In the genomic region with DNA sequence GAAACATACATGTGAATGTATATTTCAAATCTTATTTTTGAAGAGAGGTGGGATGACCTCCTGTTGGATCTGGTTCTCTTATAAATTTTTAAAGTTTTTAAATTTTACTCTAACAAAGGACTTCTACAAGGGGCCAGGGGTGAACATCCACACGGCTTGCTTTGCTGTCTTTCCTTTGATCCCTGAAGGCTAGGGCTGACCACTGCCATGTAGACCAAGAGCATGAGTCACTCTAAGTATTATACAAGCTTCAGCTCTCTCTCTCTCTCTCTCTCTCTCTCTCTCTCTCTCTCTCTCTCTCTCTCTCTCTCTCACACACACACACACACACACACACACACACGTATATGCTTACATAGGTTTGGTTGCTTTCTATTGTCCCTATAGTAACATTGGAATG, we compare ENCODE assay signal across 31 mouse cellular contexts. TPM values are rescaled to one million over a fixed set of nuclear protein-coding genes. Genes with fewer than 3 reads are reported as not detected.
DNase-seq lines count a peak whose midpoint lies in the region; ATAC-seq and TF ChIP-seq lines count a peak whose summit lies in the region.
"Had no signal": no experiment of that assay in that cellular context is flagged by ENCODE, and none has a peak within 500 bp of the region (broad histone marks: within the 10 kb centered on the region; RNA-seq: fewer than 3 reads in every experiment).

No protein-coding gene starts in this region.

- 75% methylated on average over 2 of the region's 2 CpGs for WGBS in intestine, postnatal 0 days

- no peak for TF ChIP-seq CTCF in bone marrow macrophage, adult 2 months (IDR thresholded peaks at IDR 0.05; ENCODE audit: low read depth, low read length)
- TF ChIP-seq CTCF in layer of hippocampus, adult 2 months (conservative IDR thresholded peaks at IDR 0.05) = no peak
- no peak for TF ChIP-seq CTCF in intestine, postnatal 0 days (IDR thresholded peaks at IDR 0.05; ENCODE audit: low read depth)

- H3K4me1 ChIP-seq in bone marrow macrophage, adult 2 months (ENCODE audit: control insufficient read depth, insufficient read depth, low read length) = peaks cover 66% of the 10 kb centered on the region
- H3K4me1 ChIP-seq in intestine, postnatal 0 days (replicated peaks; ENCODE audit: control insufficient read depth, insufficient read depth, low read length) = 0 out of 2 replicates have a peak, but pooled peaks cover 3% of the 10 kb centered on the region
- H3K4me1 ChIP-seq: embryonic facial prominence, embryonic 15.5 days; forebrain, embryonic 12.5 days had no signal

- DNase-seq in heart, adult 11 months = peak; percentile 42
- no peak for DNase-seq in heart, adult 18-20 months
- peak; percentile 71 for DNase-seq in 416B (ENCODE audit: low read depth)
- DNase-seq in layer of hippocampus, adult 2 months (ENCODE audit: low spot score in 2 of 2) = no peak
- DNase-seq in thymus, postnatal 4 days = no peak
- DNase-seq: adrenal gland, adult 2 months; adrenal gland, postnatal 10 days; adrenal gland, postnatal 25 days; cerebellum, adult 11 months; cerebellum, adult 18-20 months; cerebellum, adult 8-10 months; cerebellum, adult 9-11 months; cerebellum, postnatal 14 days; cerebellum, postnatal 36 days; embryo, embryonic 11 days had no signal

- H3K4me2 ChIP-seq in intestine, postnatal 0 days (replicated peaks; ENCODE audit: low read depth) = no peak overlapping the region
- H3K4me2 ChIP-seq: embryonic facial prominence, embryonic 13.5 days; embryonic facial prominence, embryonic 15.5 days; forebrain, embryonic 12.5 days had no signal

- no peak for TF ChIP-seq POLR2A in bone marrow macrophage, adult 2 months (IDR thresholded peaks at IDR 0.05; ENCODE audit: borderline replicate concordance, low read depth, low read length)

- H3K4me3 ChIP-seq in bone marrow macrophage, adult 2 months (ENCODE audit: insufficient read depth, low read length) = no peak overlapping the region
- no peak overlapping the region for H3K4me3 ChIP-seq in layer of hippocampus, adult 2 months
- H3K4me3 ChIP-seq in intestine, postnatal 0 days (ENCODE audit: low read depth, low read length) = no peak overlapping the region
- H3K4me3 ChIP-seq: embryonic facial prominence, embryonic 13.5 days; embryonic facial prominence, embryonic 15.5 days; erythroblast, embryonic 14.5 days; forebrain, embryonic 10.5 days; forebrain, embryonic 12.5 days had no signal

- no peaks in the 10 kb centered on the region for H3K9me3 ChIP-seq in intestine, postnatal 0 days (ENCODE audit: control insufficient read depth)
- H3K9me3 ChIP-seq: embryonic facial prominence, embryonic 13.5 days; embryonic facial prominence, embryonic 15.5 days; forebrain, embryonic 12.5 days had no signal

- H3K27me3 ChIP-seq in intestine, postnatal 0 days (replicated peaks; ENCODE audit: control insufficient read depth, insufficient read depth, low read length) = no peaks in the 10 kb centered on the region
- H3K27me3 ChIP-seq: embryonic facial prominence, embryonic 13.5 days; embryonic facial prominence, embryonic 15.5 days; forebrain, embryonic 12.5 days had no signal

- no peak overlapping the region for H3K9ac ChIP-seq in intestine, postnatal 0 days (ENCODE audit: low read depth, low read length)
- H3K9ac ChIP-seq: embryonic facial prominence, embryonic 13.5 days; embryonic facial prominence, embryonic 15.5 days; forebrain, embryonic 12.5 days had no signal

- peak overlapping the region; percentile 52 for H3K27ac ChIP-seq in bone marrow macrophage, adult 2 months (ENCODE audit: insufficient read depth, low read depth, low read length)
- H3K27ac ChIP-seq in layer of hippocampus, adult 2 months = no peak overlapping the region
- no peak overlapping the region for H3K27ac ChIP-seq in intestine, postnatal 0 days (ENCODE audit: low read depth, low read length)
- H3K27ac ChIP-seq: embryonic facial prominence, embryonic 13.5 days; embryonic facial prominence, embryonic 15.5 days; forebrain, embryonic 10.5 days; forebrain, embryonic 12.5 days had no signal

- no peaks in the 10 kb centered on the region for H3K36me3 ChIP-seq in intestine, postnatal 0 days (ENCODE audit: control insufficient read depth, insufficient read depth)
- H3K36me3 ChIP-seq: embryonic facial prominence, embryonic 13.5 days; embryonic facial prominence, embryonic 15.5 days; forebrain, embryonic 10.5 days; forebrain, embryonic 12.5 days had no signal

- no peak for ATAC-seq in intestine, postnatal 0 days
- ATAC-seq: forebrain, embryonic 14.5 days; forebrain, embryonic 16.5 days had no signal

RNA-seq across cellular contexts. Expression of a gene that starts 48.6 kb away (rescaled TPM):
- not detected for total RNA-seq in heart, adult 18-20 months (2021)
- not detected in 2 replicates for polyA plus RNA-seq in bone marrow macrophage, adult 2 months (2012; ENCODE audit: insufficient read depth, insufficient read length, missing spikeins)
- total RNA-seq in layer of hippocampus, adult 2 months (2021) = not detected
- polyA plus RNA-seq in intestine, postnatal 0 days (2015; fragmentation: Nextera tagmentation; extraction: Ambion mirVana) = not detected in 2 replicates
- total RNA-seq: adrenal gland, adult 2 months; adrenal gland, postnatal 10 days; adrenal gland, postnatal 25 days; adrenal gland, postnatal 4 days; common myeloid progenitor, adult 5-6 weeks; ES-E14; MEL had no signal
- polyA plus RNA-seq: adrenal gland, adult 2 months; brain, embryonic 14.5 days; C2C12; embryonic facial prominence, embryonic 11.5 days; embryonic facial prominence, embryonic 13.5 days; embryonic facial prominence, embryonic 15.5 days; erythroblast, embryonic 14.5 days; forebrain, embryonic 10.5 days; forebrain, embryonic 12.5 days; forebrain, embryonic 14.5 days; forebrain, embryonic 16.5 days had no signal

Comparison
In these comparisons a context has a peak if more than half of its experiments do, and no peak if none do; other contexts are left out.
1. DNase-seq: peak in heart, adult 11 months (single experiment) and 416B (single experiment); none in heart, adult 18-20 months (0 of 2), layer of hippocampus, adult 2 months (0 of 2) and thymus, postnatal 4 days (single experiment).